Mouse (Mus musculus) megakaryocyte, embryonic 14.5 days (primary cell): ENCODE measurements around the gene Dst.

ENCODE experiments used
- FLI1 ChIP-seq: IDR thresholded peaks from 2 replicates; pipeline ENCODE4 v1.6.1; 2012; ENCODE audit warnings: low read length, inconsistent platforms, mixed read lengths
- GATA1 ChIP-seq: IDR thresholded peaks from 3 replicates; pipeline ENCODE4 v1.6.1; 2012; ENCODE audit warnings: mixed read lengths, low read length, inconsistent platforms, borderline replicate concordance

DNA sequence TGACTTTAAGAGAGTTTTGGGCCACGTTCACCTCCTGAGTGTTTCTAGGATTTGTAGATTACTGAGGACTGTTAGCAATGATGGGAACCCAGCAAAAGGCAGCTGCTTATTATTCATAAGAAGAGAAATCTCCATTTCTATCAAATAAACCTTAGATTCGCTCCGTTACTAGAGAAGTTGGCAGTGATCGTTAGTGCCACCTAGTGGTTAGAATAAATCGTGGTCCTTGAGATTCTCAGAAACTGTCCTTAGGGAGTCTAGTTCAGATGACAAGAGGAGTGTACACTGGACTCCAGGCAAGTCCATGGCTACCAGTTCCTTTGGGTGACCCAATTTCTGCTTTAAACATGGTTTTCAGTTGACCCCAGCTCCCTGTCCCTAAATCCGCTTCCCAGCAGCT, 58.3 kb downstream of the Dst start:
- TF ChIP-seq GATA1 = no peak
- no peak for TF ChIP-seq FLI1
